Mouse (Mus musculus): ENCODE data around the gene Rit1.

GRCm38 (mm10) chr3:88719098-88719497 is 2.5 kb downstream of the Rit1 start:
- TF ChIP-seq CTCF (conservative IDR thresholded peaks at IDR 0.05 in 1 of 2, IDR thresholded peaks at IDR 0.05 in 1 of 2; ENCODE audit: low read depth in 2 of 2, low read length in 2 of 2) (no peak), GABPA (IDR thresholded peaks at IDR 0.05; ENCODE audit: insufficient replicate concordance, low read depth, low read length) (no peak), CHD1 (IDR thresholded peaks at IDR 0.05; ENCODE audit: low read depth, low read length) (no peak), POLR2A (IDR thresholded peaks at IDR 0.05; ENCODE audit: low read depth, low read length) (no peak), MAFK (IDR thresholded peaks at IDR 0.05; ENCODE audit: insufficient replicate concordance, low read length) (no peak), JUND (conservative IDR thresholded peaks at IDR 0.05; ENCODE audit: low read depth, low read length) (no peak), EP300 (IDR thresholded peaks at IDR 0.05; ENCODE audit: low read length) (no peak), MYC (IDR thresholded peaks at IDR 0.05; ENCODE audit: low read depth, low read length) (no peak)

Data from CH12.LX (cell line).